Mouse (Mus musculus): ENCODE measurements around the gene Grin2b.

Gene Grin2b

GRCm38 (mm10) chr6:135805436-135805835 lies 367.9 kb downstream of the Grin2b start:
- no peak for DNase-seq (ENCODE audit: low read depth, low spot score)

- DNase-seq (ENCODE audit: low read depth, low spot score): no peak
Measured at GRCm38 (mm10) chr6:135799949-135800348, 373.4 kb downstream of the Grin2b start.

- DNase-seq (ENCODE audit: low read depth, low spot score): no peak
Measured at GRCm38 (mm10) chr6:135798202-135798992, 374.9 kb downstream of the Grin2b start.

DNA sequence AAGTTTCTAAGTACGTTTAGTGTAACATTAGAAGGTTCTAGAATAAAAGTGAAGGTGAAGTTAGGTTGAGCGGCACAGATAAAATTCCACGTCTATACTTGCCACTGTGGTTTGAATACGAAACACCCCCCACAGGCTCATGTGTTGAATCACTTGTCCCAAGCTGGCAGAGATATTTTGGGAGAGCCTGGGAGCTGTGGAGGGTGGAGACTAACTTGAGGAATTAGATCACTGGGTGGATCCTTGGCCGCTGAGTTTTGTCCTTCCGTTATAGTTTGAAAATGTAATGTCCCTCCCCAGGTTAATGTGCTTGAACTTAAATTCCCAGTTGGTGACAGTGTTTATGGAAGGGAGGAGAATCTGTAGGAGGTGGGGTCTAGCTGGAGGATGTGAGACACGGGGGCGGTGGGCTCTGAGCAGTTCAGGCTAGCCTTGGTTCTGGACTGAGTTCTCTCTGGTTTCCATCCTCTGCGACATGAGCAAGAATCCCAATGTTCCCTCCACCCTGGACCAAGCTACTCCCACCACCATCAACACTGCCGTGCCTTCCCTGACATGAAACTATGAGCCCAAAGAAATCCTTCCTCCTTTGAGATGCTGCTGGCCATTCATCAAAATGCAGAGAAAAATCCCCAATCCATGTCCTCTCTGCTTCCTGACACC lies 375.8 kb downstream of the Grin2b start:
- no peak for DNase-seq (ENCODE audit: low read depth, low spot score)

- no peak for DNase-seq (ENCODE audit: low read depth, low spot score)
Measured at GRCm38 (mm10) chr6:135796911-135797310, 376.4 kb downstream of the Grin2b start.

DNA sequence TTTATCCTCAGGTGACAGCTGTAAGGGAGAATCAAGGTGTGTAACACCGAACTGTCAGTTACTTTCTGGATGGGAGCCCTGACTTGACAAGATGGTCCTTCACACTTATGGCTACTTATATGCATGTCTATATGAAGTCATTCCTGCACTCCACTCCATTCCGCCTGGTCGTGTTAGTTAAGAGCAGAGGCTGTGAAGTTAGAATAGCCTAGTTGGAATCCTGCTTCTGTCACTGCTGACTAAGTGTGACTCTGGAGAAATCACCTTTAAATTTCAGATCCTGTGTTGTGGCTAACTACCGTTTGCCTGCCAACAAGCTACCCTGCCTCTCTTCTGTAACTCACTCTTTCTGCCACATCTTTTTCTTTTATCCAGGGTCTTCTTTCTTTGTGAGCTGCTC lies 381.9 kb downstream of the Grin2b start:
- no peak for DNase-seq (ENCODE audit: low read depth, low spot score)

GRCm38 (mm10) chr6:135789603-135790170 lies 383.6 kb downstream of the Grin2b start:
- DNase-seq (ENCODE audit: low read depth, low spot score): no peak

DNA sequence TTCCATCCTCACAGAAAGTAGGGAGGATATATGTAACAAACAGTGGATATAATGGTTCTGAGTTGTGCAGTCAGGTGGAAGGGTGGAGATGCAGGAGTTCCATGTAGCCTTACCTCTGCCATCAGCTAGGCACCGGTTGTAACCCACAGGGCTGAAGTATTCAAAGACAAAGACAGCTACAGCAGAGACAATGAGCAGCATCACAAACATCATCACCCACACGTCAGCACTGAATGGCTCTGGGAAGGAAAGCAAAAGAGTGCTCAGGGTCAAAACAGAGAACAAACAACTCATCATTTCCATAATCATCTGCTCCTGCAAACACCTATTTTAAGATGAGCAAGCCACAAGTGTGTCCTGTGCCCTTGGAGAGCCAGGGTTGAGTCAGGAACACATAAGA lies 398.6 kb downstream of the Grin2b start:
- peak; percentile 62 for DNase-seq (ENCODE audit: low read depth, low spot score)

GRCm38 (mm10) chr6:135767572-135767971 lies 405.7 kb downstream of the Grin2b start:
- DNase-seq (ENCODE audit: low read depth, low spot score): no peak

DNA sequence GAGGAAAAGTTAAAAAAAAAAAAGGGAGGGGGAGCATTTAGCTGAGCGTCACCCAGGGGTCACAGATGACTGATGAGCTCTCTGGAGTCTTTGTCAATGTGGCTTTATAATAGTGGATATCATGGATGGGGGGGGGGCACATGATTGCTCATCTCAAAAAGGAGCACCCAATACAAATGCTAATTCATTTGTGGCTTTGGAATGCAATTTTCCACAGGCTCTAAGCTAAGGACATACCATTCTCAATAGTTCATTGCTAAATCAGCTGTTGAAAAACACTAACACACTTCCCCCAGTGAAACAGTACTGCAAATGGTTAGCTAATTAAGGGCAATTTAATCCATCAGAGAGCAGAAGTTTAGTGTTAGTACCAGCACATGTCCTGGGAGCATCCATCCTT lies 414.6 kb downstream of the Grin2b start:
- DNase-seq (ENCODE audit: low read depth, low spot score): no peak

- DNase-seq (ENCODE audit: low read depth, low spot score): no peak
Measured at GRCm38 (mm10) chr6:135756075-135756474, 417.2 kb downstream of the Grin2b start.

- DNase-seq (ENCODE audit: low read depth, low spot score): peak; percentile 64
Measured at GRCm38 (mm10) chr6:135748412-135749076, 424.8 kb downstream of the Grin2b start.

GRCm38 (mm10) chr6:135745606-135746005 lies 427.7 kb downstream of the Grin2b start:
- no peak for DNase-seq (ENCODE audit: low read depth, low spot score)

GRCm38 (mm10) chr6:135734227-135734732 lies 439.0 kb downstream of the Grin2b start:
- no peak for DNase-seq (ENCODE audit: low read depth, low spot score)

GRCm38 (mm10) chr6:135727106-135727505 lies 446.2 kb downstream of the Grin2b start:
- no peak for DNase-seq (ENCODE audit: low read depth, low spot score)

- no peak for DNase-seq (ENCODE audit: low read depth, low spot score)
Measured at GRCm38 (mm10) chr6:135721706-135722105, 451.6 kb downstream of the Grin2b start.

DNA sequence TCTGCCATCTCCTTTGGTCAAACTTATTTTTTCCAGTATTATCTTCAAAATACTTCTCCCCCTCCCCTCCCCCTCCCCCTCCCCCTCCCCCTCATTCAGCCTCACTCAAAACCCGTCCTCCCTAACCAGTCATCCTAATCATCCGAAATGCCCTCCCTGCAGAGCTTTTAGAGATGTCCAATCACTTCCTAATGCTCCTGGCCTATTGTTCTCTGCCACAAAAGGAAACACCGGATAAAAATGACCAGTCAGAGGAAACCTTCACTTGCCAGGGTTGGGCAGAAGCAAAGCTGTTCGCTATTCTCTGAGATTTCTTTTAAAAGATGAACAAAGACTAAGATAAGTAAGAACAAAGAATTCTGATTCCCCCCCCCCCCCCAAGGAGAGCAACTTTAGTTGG lies 458.4 kb downstream of the Grin2b start:
- DNase-seq (ENCODE audit: low read depth, low spot score): peak; percentile 36

DNA sequence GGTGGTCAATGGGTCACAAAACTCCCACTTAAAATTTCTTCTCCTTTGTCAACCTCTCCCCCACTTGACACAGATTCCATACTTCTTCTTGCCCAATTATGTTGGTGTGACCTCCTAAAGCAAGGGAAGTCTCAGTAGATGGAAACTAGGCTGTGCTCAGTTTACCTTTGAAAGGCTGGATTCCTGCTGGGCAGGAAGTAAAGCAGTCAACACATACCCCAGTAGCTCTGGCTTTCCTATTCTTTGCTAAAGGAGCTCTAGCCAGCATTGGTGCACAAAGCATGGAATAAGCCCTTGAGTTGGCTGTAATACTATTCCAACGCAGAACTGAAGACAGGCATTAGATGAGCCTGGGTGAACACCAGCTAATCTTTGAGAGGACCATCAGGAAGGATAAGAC lies 459.1 kb downstream of the Grin2b start:
- DNase-seq (ENCODE audit: low read depth, low spot score): peak; percentile 76

GRCm38 (mm10) chr6:135713716-135714115 lies 459.6 kb downstream of the Grin2b start:
- DNase-seq (ENCODE audit: low read depth, low spot score): peak; percentile 81

DNA sequence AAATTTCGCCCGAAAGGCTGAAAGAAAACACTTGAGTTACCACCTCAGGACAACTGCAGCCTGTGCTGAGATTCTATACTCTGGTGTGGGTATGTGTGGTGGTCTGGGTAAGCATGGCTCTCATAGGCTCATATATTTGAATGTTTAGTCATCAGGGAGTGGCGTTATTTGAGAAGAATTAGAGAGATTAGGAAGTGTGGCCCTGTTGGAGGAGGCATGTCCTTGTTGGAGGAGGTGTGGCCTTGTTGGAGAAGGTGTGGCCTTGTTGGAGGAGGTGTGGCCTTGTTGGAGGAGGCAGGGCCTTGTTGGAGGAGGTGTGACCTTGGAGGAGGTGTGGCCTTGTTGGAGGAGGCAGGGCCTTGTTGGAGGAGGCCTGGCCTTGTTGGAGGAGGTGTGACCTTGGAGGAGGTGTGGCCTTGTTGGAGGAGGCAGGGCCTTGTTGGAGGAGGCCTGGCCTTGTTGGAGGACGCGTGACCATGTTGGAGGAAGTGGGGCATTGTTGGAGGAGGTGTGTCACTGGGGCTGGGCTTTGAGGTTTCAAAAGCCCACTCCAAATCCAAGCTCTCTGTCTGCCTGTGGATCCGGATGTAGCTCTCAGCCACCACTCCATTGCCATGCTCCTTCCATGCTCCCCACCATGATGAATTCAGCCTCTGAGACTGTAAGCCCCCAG lies 466.3 kb downstream of the Grin2b start:
- peak; percentile 94 for DNase-seq (ENCODE audit: low read depth, low spot score)

GRCm38 (mm10) chr6:135703655-135704054 lies 469.7 kb downstream of the Grin2b start:
- DNase-seq (ENCODE audit: low read depth, low spot score): peak; percentile 71

Data from ZHBTc4 (cell line).